Mouse (Mus musculus): Measurements from ENCODE around the gene Wwox.

DNA sequence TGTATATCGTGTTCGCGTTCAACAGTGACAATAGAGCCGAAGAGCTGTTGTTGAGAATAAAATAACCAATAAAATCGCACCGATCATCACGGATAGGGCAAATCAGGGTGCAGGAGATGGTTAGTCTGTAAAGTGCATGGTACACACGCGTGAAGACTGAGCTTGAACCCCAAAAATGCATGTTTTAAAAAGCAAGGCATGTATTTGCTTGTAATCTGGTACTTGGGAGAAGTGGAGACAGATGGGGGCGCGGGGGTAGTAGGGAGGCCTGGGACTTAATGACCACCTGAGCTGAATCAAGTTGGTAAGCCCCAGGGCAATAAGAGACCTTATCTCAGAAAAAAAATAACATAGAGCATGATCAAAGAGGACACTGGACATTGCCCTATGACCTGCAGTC lies 919.0 kb downstream of the Wwox start:
- TF ChIP-seq HCFC1 (IDR thresholded peaks at IDR 0.05; ENCODE audit: borderline replicate concordance, insufficient read depth, low read length) (no peak), CHD2 (IDR thresholded peaks at IDR 0.05; ENCODE audit: low read depth, low read length) (no peak)

Data from ES-E14 (cell line).